Mouse (Mus musculus): ENCODE data around the gene Abcc2.
A peak's percentile ranks its signal among the peaks of the same experiment; 100 is the strongest.

GRCm38 (mm10) chr19:43752489-43753225 is 29.3 kb upstream of the Abcc2 start, which contains the start of the genes Cutc and Cox15:
- TF ChIP-seq POLR2A (IDR thresholded peaks at IDR 0.05; ENCODE audit: borderline replicate concordance, control insufficient read depth, low read depth, low read length) (peak; percentile 96), CTCF (IDR thresholded peaks at IDR 0.05; ENCODE audit: control insufficient read depth, insufficient read depth, low read length) (no peak; the same call in 1 of the 2 replicates)

Data from bone marrow, adult 2 months (tissue).